Mouse (Mus musculus) lung, embryonic 14.5 days (tissue): ENCODE results near the gene Shh. TPM values are rescaled to one million over a fixed set of nuclear protein-coding genes. Genes with fewer than 3 reads are reported as not detected.
A peak's percentile ranks its signal among the peaks of the same experiment; 100 is the strongest.

Source experiments
- ATAC-seq: fragments of 200-750 bp; cut with Nextera tagmentation; 2 replicates; pipeline ENCODE4 v1.8.0; 2017; ENCODE audit warnings: mild to moderate bottlenecking, moderate TSS enrichment, moderate library complexity; ENCODE audit not compliant: insufficient read depth
- DNase-seq: peaks from one replicate; pipeline ENCODE4 v3.0.0-alpha.2; 2015
- H3K27ac ChIP-seq: fragments of 300-500 bp; sonication (generic); 2 replicates; pipeline ENCODE4 v1.5.1; 2014; ENCODE audit warnings: low read depth, mild to moderate bottlenecking, moderate library complexity
- H3K27me3 ChIP-seq: fragments of 300-500 bp; sonication (generic); 2 replicates; pipeline ENCODE4 v1.6.1; 2014; ENCODE audit warnings: low read length, control low read depth; ENCODE audit not compliant: insufficient read depth
- H3K36me3 ChIP-seq: fragments of 300-500 bp; sonication (generic); 2 replicates; pipeline ENCODE4 v1.6.1; 2014; ENCODE audit warnings: control low read depth; ENCODE audit not compliant: insufficient read depth
- H3K4me1 ChIP-seq: fragments of 300-500 bp; sonication (generic); 2 replicates; pipeline ENCODE4 v1.6.1; 2014; ENCODE audit warnings: antibody characterized with exemption, control low read depth; ENCODE audit not compliant: insufficient read depth
- H3K4me2 ChIP-seq: fragments of 300-500 bp; sonication (generic); 2 replicates; pipeline ENCODE4 v1.6.1; 2014; ENCODE audit warnings: mild to moderate bottlenecking
- H3K4me3 ChIP-seq: fragments of 300-500 bp; sonication (generic); 2 replicates; pipeline ENCODE4 v1.5.1; 2014; ENCODE audit warnings: low read depth, low read length
- H3K9ac ChIP-seq: fragments of 300-500 bp; sonication (generic); 2 replicates; pipeline ENCODE4 v1.6.1; 2014
- H3K9me3 ChIP-seq: fragments of 300-500 bp; sonication (generic); 2 replicates; pipeline ENCODE4 v1.6.1; 2016; ENCODE audit warnings: low read depth, low read length, control low read depth
- CTCF ChIP-seq: IDR thresholded peaks from 2 replicates; pipeline ENCODE4 v1.5.1; 2016; ENCODE audit warnings: antibody characterized with exemption, low read depth
- WGBS: fragments of 180-500 bp; shearing (Covaris S2); extraction: QIAGEN DNeasy Blood & Tissue Kit; methylation state at CpG from one replicate; pipeline ENCODE4 v1.1.7; 2014; 5-methylcytosine and 5-hydroxymethylcytosine counted together
- polyA plus RNA-seq: library from polyadenylated mRNA; unstranded; fragments of >200 nt; fragmentation: Nextera tagmentation; extraction: Ambion mirVana; gene quantifications from 2 replicates; pipeline ENCODE4 v1.2.1, GENCODE M21; 2014

Gene Shh
- polyA plus RNA-seq, 1 experiment from 2014 or later = 6.3 TPM

- Histone ChIP-seq H3K36me3 (no peaks in the 10 kb centered on the region), H3K4me3 (peak overlapping the region; percentile 57), H3K27ac (peak overlapping the region; percentile 98), H3K27me3 (peaks cover 93% of the 10 kb centered on the region), H3K4me1 (no peaks in the 10 kb centered on the region), H3K4me2 (peak overlapping the region; percentile 71), H3K9ac (peak overlapping the region; percentile 71), H3K9me3 (no peaks in the 10 kb centered on the region)
- TF ChIP-seq CTCF = no peak
- DNase-seq = peak; percentile 40
- no peak for ATAC-seq
- WGBS = under 1% methylated on average over 74 of the region's 76 CpGs
These were observed 2.5 kb downstream of the Shh start for GRCm38 (mm10) chr5:28464361-28465098.

DNA sequence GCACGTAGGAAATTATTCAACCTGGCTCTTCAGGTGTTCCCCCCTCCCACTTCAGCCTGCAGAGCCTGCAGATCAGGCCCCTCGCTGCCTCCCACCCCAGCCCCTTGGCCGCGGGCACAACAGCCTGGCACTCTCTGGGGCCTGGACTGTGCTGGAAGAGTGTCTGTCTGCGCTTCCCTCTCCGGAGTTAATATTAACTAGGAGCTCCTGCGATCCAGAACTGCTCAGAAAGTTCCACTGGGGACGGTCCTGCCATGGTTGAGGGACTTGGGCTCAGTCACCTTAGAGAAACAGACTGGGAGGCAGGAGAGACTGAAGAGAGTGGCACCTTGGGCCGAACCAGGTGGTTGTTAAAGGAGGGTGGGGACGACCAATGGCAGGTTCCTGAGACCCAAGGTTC, 3.4 kb downstream of the Shh start:
- Histone ChIP-seq H3K9me3 (no peaks in the 10 kb centered on the region), H3K4me2 (peak overlapping the region; percentile 71), H3K27ac (peak overlapping the region; percentile 98), H3K4me3 (peak overlapping the region; percentile 57), H3K4me1 (no peaks in the 10 kb centered on the region), H3K36me3 (no peaks in the 10 kb centered on the region), H3K27me3 (peaks cover 97% of the 10 kb centered on the region), H3K9ac (peak overlapping the region; percentile 71)
- 2% methylated on average over 10 of the region's 10 CpGs for whole genome bisulfite sequencing
- no peak for TF ChIP-seq CTCF
- 0 out of 2 replicates have a peak, but pooled peaks have one; percentile 10 for ATAC-seq
- DNase-seq = peak; percentile 44

DNA sequence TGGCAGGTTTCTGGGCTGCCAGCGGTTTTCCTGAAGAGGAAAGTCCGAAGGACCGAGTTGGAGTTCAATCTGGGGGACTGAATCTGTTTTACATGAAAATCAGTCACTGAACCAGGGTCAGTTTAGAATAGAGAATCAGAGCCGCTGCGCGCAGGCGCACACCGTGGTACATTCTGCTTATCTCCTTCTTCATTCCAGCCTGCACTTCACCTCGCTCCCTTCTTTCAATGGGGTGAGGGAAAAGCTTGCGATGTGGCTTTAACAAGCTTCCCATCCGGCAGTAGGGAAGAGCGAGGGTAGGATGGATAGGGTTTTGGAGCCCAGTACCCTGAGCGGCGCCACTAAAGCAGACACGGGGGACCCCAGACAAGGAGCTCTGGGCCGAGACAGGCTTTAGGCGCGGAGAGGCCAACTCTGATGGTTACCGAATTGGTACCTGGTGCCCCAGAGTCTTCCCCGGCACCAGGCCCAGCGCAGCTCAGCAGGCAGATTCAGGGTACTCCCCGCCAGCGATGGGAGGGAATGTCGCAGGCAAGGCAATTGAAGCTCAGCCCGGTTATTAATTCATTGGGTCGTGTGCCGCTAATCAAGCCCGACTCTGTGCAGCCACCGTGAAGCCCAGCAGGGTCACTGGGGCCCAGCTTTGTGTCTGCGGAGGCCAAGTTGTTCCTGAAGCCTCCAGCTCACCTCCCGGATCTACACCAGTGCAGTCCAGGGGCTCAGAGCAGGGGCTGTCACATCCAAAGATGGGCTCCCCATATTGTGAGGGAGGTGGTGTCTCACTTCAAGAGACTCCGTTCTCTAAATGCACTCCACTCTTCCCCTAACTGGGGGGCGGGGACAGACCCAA, 4.1 kb downstream of the Shh start:
- 2% methylated on average over 33 of the region's 33 CpGs for WGBS
- H3K4me3 ChIP-seq = peak overlapping the region; percentile 57
- H3K36me3 ChIP-seq = no peaks in the 10 kb centered on the region
- peak overlapping the region; percentile 71 for H3K4me2 ChIP-seq
- ATAC-seq (no peak), DNase-seq (peak; percentile 53)
- H3K9ac ChIP-seq = peak overlapping the region; percentile 71
- H3K9me3 ChIP-seq = no peaks in the 10 kb centered on the region
- H3K27me3 ChIP-seq = peaks cover 98% of the 10 kb centered on the region
- H3K4me1 ChIP-seq = no peaks in the 10 kb centered on the region
- no peak for TF ChIP-seq CTCF
- H3K27ac ChIP-seq = peak overlapping the region; percentile 98

GRCm38 (mm10) chr5:28461376-28461775, 5.7 kb downstream of the Shh start:
- Histone ChIP-seq H3K27ac (peak overlapping the region; percentile 98), H3K36me3 (no peaks in the 10 kb centered on the region), H3K4me2 (peak overlapping the region; percentile 71), H3K4me3 (peak overlapping the region; percentile 57), H3K9ac (peak overlapping the region; percentile 13; the same call in 1 of the 2 replicates), H3K9me3 (no peaks in the 10 kb centered on the region), H3K27me3 (peaks cover 98% of the 10 kb centered on the region), H3K4me1 (no peaks in the 10 kb centered on the region)
- no peak for TF ChIP-seq CTCF
- no peak for DNase-seq
- 11% methylated on average over 11 of the region's 11 CpGs for WGBS
- no peak for ATAC-seq

DNA sequence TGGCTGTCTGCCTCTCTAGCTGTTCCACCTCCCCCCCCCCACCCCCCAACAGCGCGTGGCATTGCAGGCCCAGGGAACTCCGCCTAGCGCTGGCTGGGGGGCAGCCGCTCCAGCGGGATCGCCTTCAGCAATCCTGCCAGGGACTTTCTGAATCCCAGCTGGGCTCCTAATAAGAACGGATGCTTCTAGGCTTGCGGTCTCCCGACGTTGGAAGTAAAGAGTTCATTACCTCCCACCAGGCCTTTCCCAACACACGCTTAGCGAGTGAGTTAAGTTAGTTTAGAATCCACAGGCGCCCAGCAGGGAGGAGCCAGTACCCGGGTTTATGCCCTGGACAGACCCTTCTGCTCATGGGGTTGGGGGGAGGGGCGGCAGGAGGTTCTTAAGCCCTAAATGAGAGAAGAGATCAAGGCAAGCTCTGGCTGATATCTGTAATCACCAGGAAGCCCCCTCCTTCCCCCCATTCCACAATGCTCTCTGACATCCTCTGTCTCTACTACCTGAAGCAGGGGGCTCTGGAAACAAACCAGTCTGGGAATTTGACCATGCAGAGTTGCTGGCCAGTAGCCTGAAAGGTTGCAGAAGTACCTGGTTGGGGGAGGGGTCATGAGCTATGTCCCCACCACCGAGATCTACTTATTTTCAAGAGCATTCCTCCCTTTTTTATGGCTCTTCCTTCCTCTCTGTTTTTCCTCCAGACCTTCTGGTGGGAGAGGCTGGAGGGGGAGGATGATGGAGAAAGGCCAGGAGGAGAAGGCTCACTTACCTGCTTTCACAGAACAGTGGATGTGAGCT, 6.3 kb downstream of the Shh start:
- no peaks in the 10 kb centered on the region for H3K9me3 ChIP-seq
- TF ChIP-seq CTCF = no peak
- ATAC-seq = no peak
- peaks cover 98% of the 10 kb centered on the region for H3K27me3 ChIP-seq
- under 1% methylated on average over 17 of the region's 17 CpGs for WGBS
- no peaks in the 10 kb centered on the region for H3K4me1 ChIP-seq
- H3K36me3 ChIP-seq = no peaks in the 10 kb centered on the region
- peak overlapping the region; percentile 98 for H3K27ac ChIP-seq
- DNase-seq = peak; percentile 33
- H3K4me2 ChIP-seq = peak overlapping the region; percentile 71
- peak overlapping the region; percentile 13; the same call in 1 of the 2 replicates for H3K9ac ChIP-seq
- H3K4me3 ChIP-seq = peak overlapping the region; percentile 57

GRCm38 (mm10) chr5:28459456-28460225, 7.4 kb downstream of the Shh start:
- no peak for TF ChIP-seq CTCF
- Histone ChIP-seq H3K36me3 (no peaks in the 10 kb centered on the region), H3K27me3 (peaks cover 88% of the 10 kb centered on the region), H3K27ac (peak overlapping the region; percentile 98), H3K9me3 (no peaks in the 10 kb centered on the region), H3K9ac (peak overlapping the region; percentile 65), H3K4me3 (peak overlapping the region; percentile 57), H3K4me2 (peak overlapping the region; percentile 71), H3K4me1 (no peaks in the 10 kb centered on the region)
- DNase-seq (peak; percentile 80), ATAC-seq (peak; percentile 79)
- whole genome bisulfite sequencing = under 1% methylated on average over 41 of the region's 41 CpGs
